Mouse (Mus musculus) left cerebral cortex, postnatal 10 days (tissue): Measurements from ENCODE around the gene Mast2. TPM values are rescaled to one million over a fixed set of nuclear protein-coding genes. Genes with fewer than 3 reads are reported as not detected.

ENCODE experiments used
- DNase-seq, 2 experiments: peaks; one replicate each; pipeline ENCODE4 v3.0.0; 2021 to 2022; ENCODE audit warnings: low spot score in 2 of 2, mixed read lengths in 1 of 2; ENCODE audit errors: extremely low spot score in 1 of 2
- intact Hi-C: fragments of 180-260 bp; cut with DNase I; formaldehyde crosslinking; loops from one replicate; pipeline ENCODE4 v1.15.1; 2025
- total RNA-seq, 2 experiments: library from RNA; stranded (reverse); gene quantifications; 2 replicates each; pipeline ENCODE4 v1.2.3; 2021

Mast2 gene
- total RNA-seq, 2 experiments from 2014 or later: 106 to 119 TPM

GRCm38 (mm10) chr4:116304551-116304950 lies 159.4 kb downstream of the Mast2 start:
- DNase-seq: no peak
- intact Hi-C loops: loop anchor here (10.0 kb wide), 1 partner anchor 140 kb away; the partner anchor contains the start of gene Tspan1

DNA sequence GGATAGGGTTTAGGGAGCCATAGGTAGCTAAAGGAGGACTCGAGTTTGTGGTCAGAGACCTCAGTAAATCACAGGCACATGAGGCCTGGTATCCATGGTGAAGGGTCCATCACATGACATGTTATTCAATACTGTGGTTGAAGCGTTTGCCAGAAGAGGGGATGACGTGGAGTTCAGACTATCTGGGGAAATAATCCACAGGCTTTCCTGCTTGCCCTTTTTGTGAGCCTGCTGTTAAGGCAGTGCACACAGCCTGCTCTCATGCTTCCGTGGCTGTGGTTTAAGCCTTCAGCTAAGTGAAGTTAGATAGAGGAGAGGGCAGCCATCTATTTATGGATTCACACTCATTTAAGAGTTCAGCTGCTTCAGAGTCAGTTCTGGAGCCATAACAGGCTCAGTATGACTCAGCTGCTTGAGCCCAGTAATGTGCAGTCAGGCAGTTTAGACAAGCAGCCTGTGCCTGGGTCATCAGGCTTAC lies 163.1 kb downstream of the Mast2 start:
- no peak for DNase-seq
- intact Hi-C loops: loop anchor here (10.0 kb wide), 1 partner anchor 136 kb away; the partner anchor contains the start of gene Tspan1

DNA sequence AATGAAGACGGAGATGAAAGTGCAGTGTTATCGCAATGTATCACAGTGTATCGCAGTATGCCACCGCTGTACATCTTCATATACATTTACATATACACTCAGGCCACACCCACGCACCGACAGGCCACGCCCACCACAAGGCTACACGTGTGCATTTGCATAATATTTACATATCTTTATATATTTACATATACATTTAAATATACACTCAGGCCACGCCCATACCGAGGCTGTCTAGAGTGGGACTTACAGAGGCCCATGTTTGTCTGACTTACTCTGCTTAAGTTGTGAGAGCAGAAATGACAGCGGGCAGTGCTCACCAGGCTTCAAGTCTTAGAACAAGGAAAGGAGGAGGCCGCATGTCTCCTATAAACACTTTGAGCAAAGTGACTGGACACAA lies 170.7 kb downstream of the Mast2 start:
- intact Hi-C loops: no loop called here
- no peak for DNase-seq

DNA sequence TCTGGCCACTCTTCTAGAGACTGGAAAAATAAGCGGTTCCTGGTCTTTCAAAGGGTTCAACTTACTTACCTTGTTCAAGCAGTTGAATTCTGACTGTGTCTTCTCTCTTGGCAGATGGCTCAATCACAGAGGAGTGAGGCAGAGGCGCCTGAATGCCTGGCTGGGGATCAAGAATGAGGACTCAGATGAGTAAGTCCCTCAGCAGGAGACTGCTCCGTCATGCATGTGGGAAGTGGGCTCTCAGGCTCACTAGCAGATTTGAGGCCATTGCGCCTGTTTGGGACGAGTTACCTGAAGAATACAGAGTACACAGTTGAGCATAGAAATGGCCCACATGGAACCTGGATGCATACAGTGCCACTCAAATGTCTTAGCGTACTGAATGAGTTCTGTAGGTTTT lies 172.4 kb downstream of the Mast2 start:
- no peak for DNase-seq
- intact Hi-C loops: no loop called here

DNA sequence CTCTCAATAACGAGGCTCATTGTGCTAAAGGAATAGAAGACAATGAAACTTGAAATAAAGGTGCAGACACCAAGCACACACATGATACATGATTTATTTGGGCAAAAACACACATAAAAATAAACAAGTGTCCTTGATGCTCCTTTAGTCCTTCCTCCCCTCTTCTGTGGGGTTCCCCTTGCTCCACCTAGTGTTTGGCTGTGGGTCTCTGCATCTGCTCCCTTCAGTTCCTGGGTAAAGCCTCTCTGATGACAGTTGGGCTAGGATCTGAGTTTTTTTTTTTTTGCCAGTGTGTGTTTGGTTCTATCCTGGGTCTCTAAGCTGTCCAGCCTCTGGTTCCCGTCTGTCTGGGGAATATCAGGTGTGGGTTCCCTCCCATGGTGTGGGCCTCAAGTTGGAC lies 181.8 kb downstream of the Mast2 start:
- intact Hi-C loops: no loop called here
- no peak for DNase-seq

DNA sequence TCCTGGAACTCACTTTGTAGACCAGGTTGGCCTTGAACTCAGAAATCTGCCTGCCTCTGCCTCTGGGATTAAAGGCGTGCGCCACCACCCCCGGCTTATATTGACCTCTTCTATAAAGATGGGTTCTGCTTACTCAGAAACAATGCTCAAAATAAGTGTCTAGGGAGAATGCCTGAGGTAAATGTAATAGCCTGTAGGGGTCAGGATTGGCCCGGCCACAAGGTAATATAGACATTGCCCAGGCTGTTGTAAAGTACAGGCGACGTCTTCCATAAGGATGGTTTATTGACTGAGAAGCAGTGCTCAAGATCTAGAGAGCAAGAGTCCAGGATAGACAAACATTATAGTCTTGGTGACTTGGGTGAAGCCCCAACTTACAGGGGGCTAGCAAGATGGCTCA lies 195.8 kb downstream of the Mast2 start:
- intact Hi-C loops: no loop called here
- DNase-seq: no peak

Other genes with a start within 250 kb of the Mast2 start
- 10 to 100 TPM; 39.4 to 41.5 TPM for gene Pik3r3, start 242.6 kb downstream of the Mast2 start, total RNA-seq
- gene Ipp, start 43.4 kb upstream of the Mast2 start, total RNA-seq: 10 to 100 TPM; 17.4 to 18.9 TPM
- 10 to 100 TPM; 10.9 to 12.6 TPM for gene Tmem69, start 91.8 kb upstream of the Mast2 start, total RNA-seq
- gene Gpbp1l1, start 93.5 kb upstream of the Mast2 start, total RNA-seq: 10 to 100 TPM; 25.3 to 28.0 TPM
- 1 to 10 TPM; 3.5 to 3.9 TPM for gene Ccdc17, start 132.5 kb upstream of the Mast2 start, total RNA-seq
- 10 to 100 TPM; 74.7 to 78.1 TPM for gene Nasp, start 163.8 kb upstream of the Mast2 start, total RNA-seq
- gene Akr1a1, start 187.5 kb upstream of the Mast2 start, total RNA-seq: 100 to 1,000 TPM; 594 to 625 TPM
- gene Prdx1, start 221.4 kb upstream of the Mast2 start, total RNA-seq: 100 to 1,000 TPM; 173 to 197 TPM
- 10 to 100 TPM; 15.4 to 16.8 TPM for gene Mmachc, start 244.2 kb upstream of the Mast2 start, total RNA-seq
- gene Ccdc163, start 244.3 kb upstream of the Mast2 start, total RNA-seq: 1 to 10 TPM; 3.2 to 3.3 TPM